Mouse (Mus musculus) kidney, adult 2 months (tissue): Measurements from ENCODE around the gene Ccdc62. TPM values are rescaled to one million over a fixed set of nuclear protein-coding genes. Genes with fewer than 3 reads are reported as not detected.

Source experiments
- DNase-seq: peaks from one replicate; pipeline ENCODE4 v3.0.0; 2021
- H3K27ac ChIP-seq: fragments of 200-500 bp; 2 replicates; pipeline ENCODE4 v1.5.1; 2012; ENCODE audit warnings: low read depth, low read length, control low read depth, inconsistent platforms; ENCODE audit not compliant: insufficient read depth
- H3K27me3 ChIP-seq: fragments of 200-500 bp; replicated peaks from 2 replicates; pipeline ENCODE4 v1.6.1; 2012; ENCODE audit warnings: mild to moderate bottlenecking, moderate library complexity, low read length, inconsistent platforms; ENCODE audit not compliant: control insufficient read depth, insufficient read depth
- H3K36me3 ChIP-seq: fragments of 200-500 bp; 2 replicates; pipeline ENCODE4 v1.6.1; 2012; ENCODE audit warnings: mild to moderate bottlenecking, moderate library complexity, low read length, inconsistent platforms; ENCODE audit not compliant: control insufficient read depth, insufficient read depth
- H3K4me1 ChIP-seq: fragments of 200-500 bp; 2 replicates; pipeline ENCODE4 v1.6.1; 2011; ENCODE audit warnings: low read length; ENCODE audit not compliant: control insufficient read depth, insufficient read depth
- H3K4me3 ChIP-seq: fragments of 200-500 bp; 2 replicates; pipeline ENCODE4 v1.5.1; 2011; ENCODE audit warnings: mild to moderate bottlenecking, low read depth, low read length, control low read depth; ENCODE audit not compliant: insufficient read depth
- CTCF ChIP-seq: fragments of 200-500 bp; conservative IDR thresholded peaks from 2 replicates; pipeline ENCODE4 v1.5.1; 2011; ENCODE audit warnings: low read depth, mild to moderate bottlenecking, control low read depth, low read length, moderate library complexity, mixed read lengths; ENCODE audit not compliant: insufficient read depth, insufficient read length
- POLR2A ChIP-seq: fragments of 200-500 bp; IDR thresholded peaks from one replicate; pipeline ENCODE4 v1.6.1; 2011; ENCODE audit warnings: low read depth, low read length, control low read depth
- WGBS: fragments of 180-500 bp; shearing (Covaris S2); methylation state at CpG from one replicate; pipeline ENCODE4 v1.1.7; 2018; 5-methylcytosine and 5-hydroxymethylcytosine counted together
- polyA plus RNA-seq: library from polyadenylated mRNA; depleted of rRNA; stranded (reverse); fragments of >200 nt; gene quantifications from 2 replicates; pipeline ENCODE4 v1.2.3, GENCODE M21; 2012

The Ccdc62 gene
- polyA plus RNA-seq, 1 experiment = 4.1 TPM

GRCm38 (mm10) chr5:123995388-123995787 is 64.9 kb downstream of the Ccdc62 start:
- no peak overlapping the region for H3K27ac ChIP-seq
- DNase-seq = no peak
- no peaks in the 10 kb centered on the region for H3K27me3 ChIP-seq
- no peaks in the 10 kb centered on the region for H3K4me1 ChIP-seq
- TF ChIP-seq POLR2A (no peak), CTCF (no peak)
- 62% methylated on average over 6 of the region's 6 CpGs for WGBS
- H3K36me3 ChIP-seq = no peaks in the 10 kb centered on the region
- H3K4me3 ChIP-seq = no peak overlapping the region

- TF ChIP-seq POLR2A = no peak
- TF ChIP-seq CTCF = no peak
- H3K36me3 ChIP-seq = no peaks in the 10 kb centered on the region
- H3K4me1 ChIP-seq = no peaks in the 10 kb centered on the region
- no peak overlapping the region for H3K4me3 ChIP-seq
- H3K27me3 ChIP-seq = no peaks in the 10 kb centered on the region
- 72% methylated on average over 10 of the region's 10 CpGs for WGBS
- no peak overlapping the region for H3K27ac ChIP-seq
- peak; percentile 30 for DNase-seq
Observed at GRCm38 (mm10) chr5:123996194-123996593, 65.7 kb downstream of the Ccdc62 start.

- TF ChIP-seq POLR2A = no peak
- no peak for TF ChIP-seq CTCF
- no peak overlapping the region for H3K4me3 ChIP-seq
- no peaks in the 10 kb centered on the region for H3K36me3 ChIP-seq
- no peak overlapping the region for H3K27ac ChIP-seq
- DNase-seq = no peak
- no peaks in the 10 kb centered on the region for H3K4me1 ChIP-seq
- no peaks in the 10 kb centered on the region for H3K27me3 ChIP-seq
- WGBS = 88% methylated on average over 14 of the region's 14 CpGs
Observed at GRCm38 (mm10) chr5:123996695-123997094, 66.2 kb downstream of the Ccdc62 start.

GRCm38 (mm10) chr5:123997211-123997751 is 66.8 kb downstream of the Ccdc62 start:
- 82% methylated on average over 24 of the region's 24 CpGs for WGBS
- no peaks in the 10 kb centered on the region for H3K27me3 ChIP-seq
- no peak for TF ChIP-seq POLR2A
- no peak for TF ChIP-seq CTCF

GRCm38 (mm10) chr5:123997811-123998210 is 67.3 kb downstream of the Ccdc62 start:
- 67% methylated on average over 16 of the region's 16 CpGs for WGBS
- TF ChIP-seq CTCF (no peak), POLR2A (no peak)

More at GRCm38 (mm10) chr5:123997211-123997751, 66.8 kb downstream of the Ccdc62 start:
- Histone ChIP-seq H3K27ac (no peak overlapping the region), H3K4me1 (no peaks in the 10 kb centered on the region), H3K4me3 (no peak overlapping the region), H3K36me3 (no peaks in the 10 kb centered on the region)
- DNase-seq = no peak

GRCm38 (mm10) chr5:123998370-123998769 is 67.9 kb downstream of the Ccdc62 start:
- peaks cover 4% of the 10 kb centered on the region for H3K4me1 ChIP-seq
- 84% methylated on average over 10 of the region's 10 CpGs for WGBS
- no peaks in the 10 kb centered on the region for H3K36me3 ChIP-seq
- DNase-seq = no peak
- no peak for TF ChIP-seq POLR2A
- H3K27ac ChIP-seq = no peak overlapping the region
- H3K4me3 ChIP-seq = no peak overlapping the region
- H3K27me3 ChIP-seq = no peaks in the 10 kb centered on the region

More at GRCm38 (mm10) chr5:123997811-123998210, 67.3 kb downstream of the Ccdc62 start:
- no peaks in the 10 kb centered on the region for H3K4me1 ChIP-seq
- no peaks in the 10 kb centered on the region for H3K36me3 ChIP-seq
- no peaks in the 10 kb centered on the region for H3K27me3 ChIP-seq
- H3K27ac ChIP-seq = no peak overlapping the region
- no peak for DNase-seq
- no peak overlapping the region for H3K4me3 ChIP-seq

- Histone ChIP-seq H3K36me3 (no peaks in the 10 kb centered on the region), H3K27me3 (no peaks in the 10 kb centered on the region), H3K4me1 (peaks cover 9% of the 10 kb centered on the region), H3K4me3 (no peak overlapping the region), H3K27ac (no peak overlapping the region)
- TF ChIP-seq POLR2A = no peak
- TF ChIP-seq CTCF = peak; percentile 99; the same call in 1 of the 2 replicates
- WGBS = 9% methylated on average over 7 of the region's 7 CpGs
- DNase-seq = peak; percentile 91
Observed at GRCm38 (mm10) chr5:124000824-124001223, 70.3 kb downstream of the Ccdc62 start.

- WGBS = 45% methylated on average over 9 of the region's 9 CpGs
- no peaks in the 10 kb centered on the region for H3K27me3 ChIP-seq
- no peak overlapping the region for H3K4me3 ChIP-seq
- no peak overlapping the region for H3K27ac ChIP-seq
- peaks cover 2% of the 10 kb centered on the region; the same call in 1 of the 2 replicates for H3K36me3 ChIP-seq
- TF ChIP-seq CTCF = no peak
- no peak for TF ChIP-seq POLR2A
- no peak for DNase-seq
- H3K4me1 ChIP-seq = peaks cover 9% of the 10 kb centered on the region
Observed at GRCm38 (mm10) chr5:124001274-124001673, 70.8 kb downstream of the Ccdc62 start.
